Mouse (Mus musculus): ENCODE measurements around the gene Tmem131l.

Gene Tmem131l

DNA sequence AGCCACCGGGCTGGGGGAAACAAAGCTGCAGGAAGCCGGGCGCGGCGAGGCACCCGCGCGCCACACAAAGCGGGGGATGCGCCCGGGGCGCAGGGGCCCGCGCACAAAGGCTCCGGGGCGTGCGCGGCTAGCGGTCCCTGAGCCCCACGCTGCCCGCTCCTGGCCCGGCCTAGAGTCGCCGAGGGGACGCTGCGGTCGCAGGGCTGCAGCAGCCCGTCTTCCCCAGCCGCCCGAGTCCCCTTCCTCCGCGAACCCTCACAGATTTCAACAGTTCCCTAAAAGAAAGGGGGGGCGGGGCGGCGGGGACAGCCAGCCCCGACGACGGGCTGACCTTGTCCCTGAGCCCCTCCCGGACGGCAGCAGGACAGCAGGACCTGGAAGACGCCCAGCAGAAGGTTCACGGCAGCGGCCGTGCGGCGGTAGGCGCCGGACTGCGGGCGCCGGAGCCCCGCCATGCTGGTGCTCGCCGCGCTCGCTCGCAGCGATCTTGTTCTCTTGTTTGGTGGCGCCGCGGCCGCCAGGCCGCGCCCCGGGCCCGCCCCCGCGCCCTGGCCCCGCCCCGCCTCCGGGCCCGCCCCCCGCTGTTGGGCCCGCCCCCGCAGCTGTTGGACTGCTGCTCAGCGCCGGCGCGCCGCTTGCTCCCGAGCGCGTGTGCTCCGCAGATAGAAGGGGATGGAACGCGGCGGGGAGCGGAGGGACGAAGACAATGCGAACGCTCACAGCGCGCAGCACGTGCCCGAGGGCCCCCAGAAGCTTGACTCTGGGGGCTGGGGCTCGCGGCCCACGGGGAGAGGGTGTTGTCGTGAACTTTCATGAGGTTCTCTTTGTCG is at the start of gene Tmem131l:
Gene Tmem131l (minus strand): TSS at position 530 of the 830 bp plus-strand sequence.
- peak; percentile 89 to 91 for DNase-seq (ENCODE audit: low spot score in 2 of 2)

DNA sequence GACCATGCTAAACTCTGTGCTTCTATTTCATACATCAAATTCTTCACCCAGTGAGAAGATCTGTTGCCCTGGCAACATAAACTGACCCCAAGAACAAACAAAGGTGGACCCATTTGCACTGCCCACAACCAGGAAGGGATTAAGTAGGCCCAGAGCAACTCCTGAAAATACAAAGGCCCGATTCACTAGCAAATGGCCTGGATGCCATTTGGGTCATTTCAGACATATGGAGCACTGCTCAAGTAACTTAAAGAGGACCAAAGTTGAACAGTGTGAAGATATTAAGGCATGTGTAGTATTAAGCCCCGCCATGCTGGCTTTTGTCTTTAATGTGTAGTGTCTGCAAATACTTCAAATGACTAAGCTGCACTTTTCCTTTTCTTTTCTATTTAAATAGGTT is 46.9 kb upstream of the Tmem131l start:
- DNase-seq (ENCODE audit: low spot score in 2 of 2): no peak

- DNase-seq (ENCODE audit: low spot score in 2 of 2): no peak
These were observed 46.4 kb upstream of the Tmem131l start for GRCm38 (mm10) chr3:84086337-84086736.

DNA sequence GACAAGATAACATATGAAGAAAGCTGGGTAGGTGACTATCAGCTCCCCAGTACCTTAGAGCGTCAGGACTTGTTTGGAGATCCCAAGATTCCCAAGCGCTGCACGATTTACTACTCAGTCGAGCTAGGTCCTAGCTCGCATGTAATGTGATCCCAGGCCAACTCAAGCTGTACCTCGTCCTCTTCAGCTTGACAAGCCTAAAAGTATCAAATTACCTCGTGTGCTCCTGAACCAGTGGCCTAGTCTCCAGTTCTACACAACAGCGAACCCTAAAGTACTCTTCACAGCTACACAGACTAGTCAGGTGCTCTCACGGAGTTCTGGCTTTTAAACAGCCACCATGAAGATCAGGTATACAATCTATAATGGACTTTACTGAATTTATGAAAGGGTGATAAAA is 45.5 kb upstream of the Tmem131l start:
- no peak for DNase-seq (ENCODE audit: low spot score in 2 of 2)

GRCm38 (mm10) chr3:84081208-84081722 is 41.3 kb upstream of the Tmem131l start:
- DNase-seq (ENCODE audit: low spot score in 2 of 2): no peak

- no peak for DNase-seq (ENCODE audit: low spot score in 2 of 2)
These were observed 40.1 kb upstream of the Tmem131l start for GRCm38 (mm10) chr3:84080074-84080473.

DNA sequence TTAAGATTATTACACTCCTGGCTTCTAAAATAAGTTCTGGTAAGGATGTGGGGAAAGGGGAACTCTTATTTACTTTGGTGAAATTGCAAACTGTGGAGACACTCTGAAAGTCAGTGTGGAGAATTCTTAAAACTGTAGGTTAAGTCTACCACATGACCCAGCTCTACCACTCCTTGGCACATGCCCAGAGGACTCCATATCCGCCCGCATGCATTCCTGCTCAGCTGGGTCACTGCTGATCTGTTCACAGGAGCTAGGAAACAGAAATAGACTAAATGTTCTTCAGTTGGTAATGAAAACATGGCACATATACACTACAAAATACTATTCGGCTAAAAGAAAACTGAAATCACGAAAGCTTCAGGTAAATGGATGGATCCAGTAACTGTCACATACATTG is 37.5 kb upstream of the Tmem131l start:
- no peak for DNase-seq (ENCODE audit: low spot score in 2 of 2)

GRCm38 (mm10) chr3:84076543-84077332 is 36.8 kb upstream of the Tmem131l start:
- DNase-seq (ENCODE audit: low spot score in 2 of 2): no peak

GRCm38 (mm10) chr3:84075516-84075915 is 35.5 kb upstream of the Tmem131l start:
- no peak for DNase-seq (ENCODE audit: low spot score in 2 of 2)

- no peak for DNase-seq (ENCODE audit: low spot score in 2 of 2)
These were observed 34.8 kb upstream of the Tmem131l start for GRCm38 (mm10) chr3:84074777-84075176.

DNA sequence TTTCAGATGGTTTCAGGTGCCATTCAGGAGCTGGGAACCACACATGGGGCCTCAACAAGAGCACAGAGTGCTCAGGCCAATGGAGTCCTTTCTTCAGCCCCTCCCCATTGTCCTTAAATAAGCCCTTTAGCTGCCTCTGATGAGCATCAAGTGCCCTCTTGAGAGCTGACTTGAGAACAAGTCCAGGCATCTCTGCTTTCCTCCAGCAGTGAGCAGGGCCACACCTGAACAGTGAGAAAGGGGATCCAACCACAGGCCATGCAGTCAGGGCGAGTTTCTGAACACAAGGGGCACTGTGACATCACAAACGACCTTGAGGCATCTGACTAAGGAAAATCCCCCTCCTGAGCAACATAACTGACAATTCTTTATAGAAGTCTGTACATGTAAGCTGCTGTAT is 31.7 kb upstream of the Tmem131l start:
- DNase-seq (ENCODE audit: low spot score in 2 of 2): no peak

- no peak for DNase-seq (ENCODE audit: low spot score in 2 of 2)
These were observed 30.8 kb upstream of the Tmem131l start for GRCm38 (mm10) chr3:84070811-84071210.

GRCm38 (mm10) chr3:84068831-84069709 is 29.1 kb upstream of the Tmem131l start:
- DNase-seq (ENCODE audit: low spot score in 2 of 2): no peak

DNA sequence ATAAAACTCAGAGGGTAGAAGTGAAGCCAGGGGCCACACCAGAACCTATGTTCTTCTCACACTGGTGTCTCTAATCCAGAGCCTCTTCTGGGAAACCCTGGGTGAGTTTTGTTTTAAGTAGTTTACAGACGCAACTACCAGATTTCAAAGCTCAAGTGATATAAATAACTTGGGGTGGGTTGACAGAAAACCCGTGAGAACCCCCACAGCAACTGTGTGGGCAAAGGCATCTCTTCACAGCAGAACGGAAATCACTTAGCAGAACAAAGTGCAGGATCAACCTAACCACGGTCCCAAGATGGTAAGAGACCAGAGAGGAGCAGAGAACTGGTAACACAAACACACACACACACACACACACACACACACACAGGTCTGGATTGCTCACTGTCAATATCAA is 25.9 kb upstream of the Tmem131l start:
- DNase-seq (ENCODE audit: low spot score in 2 of 2): no peak

DNA sequence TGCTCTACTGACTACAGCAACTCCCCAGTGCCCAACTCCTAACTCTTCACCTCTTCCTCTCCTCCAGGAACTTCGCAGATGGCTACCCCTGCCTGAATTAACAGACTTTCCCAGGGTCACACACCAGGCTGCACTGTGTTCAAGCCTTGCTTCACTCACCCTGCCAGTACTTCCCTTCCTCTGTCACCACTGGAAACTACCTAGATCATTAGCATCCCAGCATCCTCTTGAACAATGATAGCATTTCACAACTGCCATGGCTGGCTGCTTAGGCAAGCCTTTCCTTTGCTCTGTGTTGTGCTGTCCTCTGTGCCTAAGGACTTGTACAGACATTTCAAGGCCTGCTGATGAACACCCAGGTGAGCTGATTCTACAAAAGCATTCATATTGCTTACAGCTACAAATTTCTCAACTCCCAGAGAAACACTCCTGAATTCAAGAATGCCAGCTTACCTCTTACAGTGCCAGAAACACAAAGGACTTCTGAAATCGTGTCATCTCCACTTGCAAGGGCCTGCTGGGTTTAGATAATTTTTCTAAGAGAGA is 23.5 kb upstream of the Tmem131l start:
- no peak for DNase-seq (ENCODE audit: low spot score in 2 of 2)

DNA sequence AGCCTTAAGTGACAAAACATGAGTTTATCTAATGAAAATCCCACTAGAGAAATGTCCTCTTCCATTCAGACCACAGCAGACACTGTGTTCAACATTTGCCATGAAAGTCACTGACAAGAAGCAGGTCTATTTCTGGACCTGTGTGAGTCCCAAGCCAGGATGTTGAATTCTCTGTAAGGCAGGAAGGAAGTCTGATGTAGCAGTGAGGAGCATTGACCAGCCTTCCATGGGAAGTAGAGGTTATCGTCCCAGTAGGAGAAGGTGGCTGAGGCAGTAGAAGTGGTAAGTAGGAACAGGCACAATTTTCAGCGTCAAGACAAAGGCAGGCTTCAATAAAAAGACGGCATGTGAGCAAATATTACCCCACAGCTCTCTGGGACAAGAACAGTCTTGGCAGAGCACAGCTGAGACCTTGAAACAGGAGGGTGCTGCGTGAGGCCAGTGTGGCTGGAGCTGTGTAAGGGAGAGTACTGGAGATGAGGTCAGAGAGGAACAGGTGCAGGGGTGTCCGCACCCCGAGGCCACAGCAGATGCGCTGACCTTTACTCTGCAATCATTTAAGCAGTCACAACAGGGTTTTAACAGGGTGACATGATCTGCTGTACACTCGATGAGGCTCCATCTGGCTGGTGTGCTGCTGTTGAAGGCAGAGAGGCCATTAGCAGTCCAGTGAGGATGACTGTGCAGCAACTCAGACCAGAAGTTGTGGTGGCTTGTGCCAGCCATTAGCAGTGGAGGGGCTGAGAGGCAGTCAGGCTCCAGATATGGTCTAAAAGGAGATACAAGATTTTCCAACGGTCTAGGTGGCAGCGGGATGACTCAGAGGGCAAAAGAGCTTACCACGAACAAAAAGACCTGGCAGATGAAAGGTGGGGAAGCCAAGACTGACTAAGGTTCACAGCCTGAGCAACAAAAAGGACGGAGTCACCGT is 21.8 kb upstream of the Tmem131l start:
- DNase-seq (ENCODE audit: low spot score in 2 of 2): no peak

DNA sequence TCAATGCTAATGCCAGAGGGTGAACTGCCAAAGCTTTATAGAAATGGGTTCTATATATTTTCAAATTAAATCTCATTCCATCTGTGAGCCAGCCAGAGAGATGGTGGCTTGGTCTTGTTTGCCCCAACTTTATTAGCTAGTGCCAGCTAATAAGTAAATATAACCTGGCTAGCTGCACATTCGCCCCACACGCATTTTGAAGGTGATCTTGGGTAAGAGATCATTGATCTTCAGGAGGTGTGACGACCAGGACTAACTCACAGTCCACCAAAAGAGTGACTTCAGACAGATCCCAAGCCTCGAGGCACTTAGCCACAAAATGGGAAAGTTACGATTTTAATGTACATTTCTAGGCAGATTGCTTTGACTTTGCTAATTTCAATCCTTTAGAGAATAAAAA is 21.0 kb upstream of the Tmem131l start:
- no peak for DNase-seq (ENCODE audit: low spot score in 2 of 2)

DNA sequence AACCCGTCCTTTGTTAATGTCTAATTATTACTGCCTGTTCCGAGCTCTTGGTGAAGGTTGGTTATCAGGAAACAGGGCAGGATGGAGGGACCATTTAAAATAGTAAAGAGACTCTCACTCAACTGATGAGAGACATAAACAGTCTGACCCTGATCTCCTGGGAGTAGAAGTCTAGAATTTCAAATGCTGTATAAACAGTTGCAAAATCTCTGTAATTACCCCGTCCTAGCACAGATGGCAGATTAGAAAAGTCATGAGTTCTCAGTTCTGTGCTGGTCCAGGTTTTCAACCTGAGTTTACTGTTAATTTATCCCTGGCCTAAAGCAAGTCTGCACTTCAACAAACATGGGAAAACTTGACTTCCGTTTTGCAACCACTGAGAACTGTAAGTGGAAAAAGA is 20.2 kb upstream of the Tmem131l start:
- no peak for DNase-seq (ENCODE audit: low spot score in 2 of 2)

DNA sequence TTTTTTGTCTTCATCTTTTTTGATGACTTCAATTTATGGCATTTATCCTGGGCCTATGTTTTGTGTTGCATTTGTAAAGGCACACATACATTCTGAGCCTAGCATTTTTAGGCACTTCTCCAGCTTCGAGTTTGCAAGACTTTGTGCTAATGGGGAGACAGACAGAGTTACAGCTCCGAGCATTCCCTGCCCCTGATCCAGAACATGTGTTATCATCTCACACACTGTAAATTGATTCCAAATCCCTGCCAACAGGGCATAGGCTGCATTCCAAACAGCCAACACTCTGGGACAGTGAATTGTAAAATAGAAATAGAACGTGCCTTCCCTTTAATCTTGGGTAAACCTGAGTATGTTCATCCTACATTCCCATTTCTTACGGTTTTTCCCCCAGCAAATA is 19.7 kb upstream of the Tmem131l start:
- no peak for DNase-seq (ENCODE audit: low spot score in 2 of 2)

GRCm38 (mm10) chr3:84059261-84059660 is 19.3 kb upstream of the Tmem131l start:
- DNase-seq (ENCODE audit: low spot score in 2 of 2): no peak
